Mouse (Mus musculus) myocyte (in vitro differentiated cells): ENCODE data around the gene Tmem123. TPM values are rescaled to one million over a fixed set of nuclear protein-coding genes. Genes with fewer than 3 reads are reported as not detected.

Experiments
- H3K27me3 ChIP-seq: one replicate; pipeline ENCODE4 v1.6.1; 2011; ENCODE audit not compliant: control insufficient read depth, insufficient read depth, insufficient read length
- H3K36me3 ChIP-seq: one replicate; pipeline ENCODE4 v1.6.1; 2011; ENCODE audit not compliant: control insufficient read depth, insufficient read depth
- H3K4me2 ChIP-seq: one replicate; pipeline ENCODE4 v1.6.1; 2011; ENCODE audit warnings: low read depth, control low read depth
- H3K4me3 ChIP-seq: one replicate; pipeline ENCODE4 v1.5.1; 2011; ENCODE audit warnings: mild to moderate bottlenecking, control low read depth, moderate library complexity
- H3K79me2 ChIP-seq: one replicate; pipeline ENCODE4 v1.6.1; 2011; ENCODE audit not compliant: control insufficient read depth, insufficient read depth
- H3ac ChIP-seq: one replicate; pipeline ENCODE4 v1.6.1; 2011; ENCODE audit not compliant: control insufficient read depth, insufficient read length
- CEBPB ChIP-seq: IDR thresholded peaks from 2 replicates; pipeline ENCODE4 v1.6.1; 2011; ENCODE audit warnings: mild to moderate bottlenecking, moderate library complexity; ENCODE audit not compliant: poor library complexity, insufficient read depth, severe bottlenecking
- E2F4 ChIP-seq: IDR thresholded peaks from one replicate; pipeline ENCODE4 v1.6.1; 2011; ENCODE audit warnings: mild to moderate bottlenecking, control low read depth, moderate library complexity; ENCODE audit not compliant: insufficient read depth
- MAX ChIP-seq: IDR thresholded peaks from one replicate; pipeline ENCODE4 v1.6.1; 2011; ENCODE audit warnings: low read depth, mild to moderate bottlenecking, control low read depth
- MYOD1 ChIP-seq, 3 experiments: IDR thresholded peaks; one replicate each; pipeline ENCODE4 v1.6.1; 2011; ENCODE audit warnings: control low read depth in 2 of 3, low read depth in 2 of 3, mild to moderate bottlenecking in 2 of 3, moderate library complexity in 1 of 3; ENCODE audit not compliant: insufficient read length in 2 of 3, control insufficient read depth in 1 of 3
- MYOG ChIP-seq, 3 experiments: IDR thresholded peaks; one replicate each; pipeline ENCODE4 v1.6.1; 2011; ENCODE audit warnings: control low read depth in 2 of 3, low read depth in 2 of 3, mild to moderate bottlenecking in 2 of 3; ENCODE audit not compliant: insufficient read length in 2 of 3, control insufficient read depth in 1 of 3, insufficient read depth in 1 of 3
- POLR2A ChIP-seq: IDR thresholded peaks from one replicate; pipeline ENCODE4 v1.6.1; 2011; ENCODE audit warnings: low read depth, mild to moderate bottlenecking, control low read depth, moderate library complexity; ENCODE audit not compliant: insufficient read length
- POLR2AphosphoS2 ChIP-seq: IDR thresholded peaks from one replicate; pipeline ENCODE4 v1.6.1; 2011; ENCODE audit warnings: low read depth, control low read depth; ENCODE audit not compliant: insufficient read length
- REST ChIP-seq: IDR thresholded peaks from one replicate; pipeline ENCODE4 v1.6.1; 2011; ENCODE audit warnings: mild to moderate bottlenecking, control low read depth, moderate library complexity; ENCODE audit not compliant: insufficient read depth, insufficient read length
- SRF ChIP-seq: IDR thresholded peaks from one replicate; pipeline ENCODE4 v1.6.1; 2011; ENCODE audit warnings: low read depth; ENCODE audit not compliant: control insufficient read depth, insufficient read length
- TCF12 ChIP-seq: IDR thresholded peaks from one replicate; pipeline ENCODE4 v1.6.1; 2011; ENCODE audit warnings: mild to moderate bottlenecking, control low read depth; ENCODE audit not compliant: poor library complexity, insufficient read depth, severe bottlenecking
- TCF3 ChIP-seq: IDR thresholded peaks from one replicate; pipeline ENCODE4 v1.6.1; 2011; ENCODE audit warnings: low read depth, control low read depth; ENCODE audit not compliant: insufficient read length
- USF1 ChIP-seq: IDR thresholded peaks from one replicate; pipeline ENCODE4 v1.6.1; 2011; ENCODE audit warnings: low read depth, mild to moderate bottlenecking, control low read depth, moderate library complexity
- polyA plus RNA-seq: library from polyadenylated mRNA; unstranded; fragments of >200 nt; fragmentation: generic; extraction: Trizol; gene quantifications from one replicate; pipeline ENCODE4 v1.2.1, GENCODE M21; 2012; ENCODE audit warnings: missing spikeins

Tmem123 gene
- polyA plus RNA-seq, 1 experiment, result 60.9 TPM

DNA sequence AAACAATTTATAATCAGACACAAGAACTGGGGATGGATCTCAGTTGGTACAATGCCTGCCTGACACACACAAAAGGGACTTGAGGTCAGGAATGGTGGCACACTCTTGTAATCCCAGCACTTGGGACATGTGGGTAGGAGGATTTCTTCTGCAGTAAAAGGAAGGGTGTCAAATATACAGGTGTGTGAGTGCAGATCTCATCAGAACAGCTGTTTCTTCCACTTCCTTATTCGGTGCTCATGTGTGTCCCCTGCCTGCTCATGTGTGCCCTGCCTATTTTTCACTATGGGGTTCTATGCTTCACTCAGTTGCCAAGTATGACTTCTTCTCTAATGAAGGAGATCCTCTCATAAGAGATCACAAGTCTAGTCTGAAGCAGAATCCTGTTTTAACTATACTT, 21.1 kb upstream of the Tmem123 start:
- TF ChIP-seq MAX (no peak), E2F4 (no peak), REST (no peak)

DNA sequence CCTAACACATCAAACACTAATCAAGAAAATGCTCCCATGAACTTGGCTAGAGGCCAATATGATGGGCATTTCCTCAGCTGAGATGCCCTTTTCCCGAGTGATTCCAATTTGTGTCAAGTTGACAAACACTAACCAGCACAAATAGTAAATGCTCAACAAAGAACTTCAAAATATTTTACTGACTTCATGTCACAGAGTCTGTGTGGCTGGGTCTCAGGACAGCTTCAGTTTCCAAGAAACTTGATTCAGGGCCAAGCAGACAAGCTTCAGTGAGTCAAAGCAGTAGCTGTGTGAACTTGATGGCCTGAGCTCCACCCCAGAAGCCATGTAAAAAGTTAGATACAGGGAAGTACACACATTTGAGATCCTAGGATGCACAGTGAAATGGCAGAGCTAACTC, 19.7 kb upstream of the Tmem123 start:
- TF ChIP-seq POLR2A, result no peak
- no peak for TF ChIP-seq USF1
- Histone ChIP-seq H3ac (no peak overlapping the region), H3K4me2 (no peak overlapping the region), H3K27me3 (no peaks in the 10 kb centered on the region), H3K79me2 (no peaks in the 10 kb centered on the region), H3K36me3 (no peaks in the 10 kb centered on the region), H3K4me3 (no peak overlapping the region)

More for the DNA sequence above, 21.1 kb upstream of the Tmem123 start:
- Histone ChIP-seq H3K4me2 (no peak overlapping the region), H3K36me3 (no peaks in the 10 kb centered on the region), H3K27me3 (no peaks in the 10 kb centered on the region), H3K79me2 (no peaks in the 10 kb centered on the region), H3ac (no peak overlapping the region), H3K4me3 (no peak overlapping the region)

- H3K4me2 ChIP-seq, result no peak overlapping the region
- no peak overlapping the region for H3K4me3 ChIP-seq
- TF ChIP-seq CEBPB (no peak), E2F4 (no peak), MYOG (IDR thresholded peaks at IDR 0.05; ENCODE audit: control insufficient read depth in 1 of 3, insufficient read depth in 1 of 3, insufficient read length in 2 of 3, low read depth in 2 of 3) (no peak), USF1 (no peak), SRF (no peak), POLR2AphosphoS2 (no peak), TCF12 (no peak), MAX (no peak)
- H3ac ChIP-seq, result no peak overlapping the region
- no peaks in the 10 kb centered on the region for H3K27me3 ChIP-seq
- H3K36me3 ChIP-seq, result no peaks in the 10 kb centered on the region
- H3K79me2 ChIP-seq, result no peaks in the 10 kb centered on the region
These were observed 15.0 kb upstream of the Tmem123 start for GRCm38 (mm10) chr9:7748881-7749280.

DNA sequence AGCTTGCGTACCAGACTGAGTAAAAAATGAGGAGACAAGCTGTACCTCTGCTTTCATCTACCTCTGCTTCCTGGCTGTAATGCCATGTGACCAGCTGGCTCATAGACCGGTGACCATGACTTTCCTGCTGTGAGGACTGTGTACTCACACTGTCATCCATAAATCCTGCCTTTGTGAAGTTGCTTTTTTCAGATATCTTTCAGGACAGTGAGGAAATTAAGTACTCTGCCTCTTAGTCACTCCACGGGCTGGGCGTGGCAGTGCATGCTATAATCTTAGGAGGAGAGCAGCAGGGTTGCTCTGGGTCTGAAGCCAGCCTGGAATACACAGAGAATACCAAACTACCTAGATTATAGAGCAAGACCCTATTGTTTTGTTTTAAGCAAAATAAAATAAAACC, 14.3 kb upstream of the Tmem123 start:
- TF ChIP-seq E2F4 (no peak), REST (no peak), CEBPB (no peak), POLR2A (no peak), MYOG (IDR thresholded peaks at IDR 0.05; ENCODE audit: control insufficient read depth in 1 of 3, insufficient read depth in 1 of 3, insufficient read length in 2 of 3, low read depth in 2 of 3) (no peak), USF1 (no peak), TCF3 (no peak), MAX (no peak), POLR2AphosphoS2 (no peak), TCF12 (no peak), MYOD1 (IDR thresholded peaks at IDR 0.05; ENCODE audit: control insufficient read depth in 1 of 3, insufficient read length in 2 of 3, low read depth in 2 of 3) (no peak), SRF (no peak)
- H3K4me2 ChIP-seq, result peak overlapping the region; percentile 27
- H3ac ChIP-seq, result no peak overlapping the region
- H3K36me3 ChIP-seq, result no peaks in the 10 kb centered on the region
- no peaks in the 10 kb centered on the region for H3K79me2 ChIP-seq
- H3K27me3 ChIP-seq, result no peaks in the 10 kb centered on the region
- no peak overlapping the region for H3K4me3 ChIP-seq

- Histone ChIP-seq H3ac (no peak overlapping the region), H3K4me2 (no peak overlapping the region), H3K79me2 (no peaks in the 10 kb centered on the region), H3K36me3 (no peaks in the 10 kb centered on the region), H3K4me3 (no peak overlapping the region), H3K27me3 (no peaks in the 10 kb centered on the region)
- no peak for TF ChIP-seq USF1
- no peak for TF ChIP-seq POLR2A
- TF ChIP-seq POLR2AphosphoS2, result no peak
- no peak for TF ChIP-seq CEBPB
- TF ChIP-seq E2F4, result no peak
- TF ChIP-seq REST, result no peak
- TF ChIP-seq TCF12, result no peak
- no peak for TF ChIP-seq MYOG (IDR thresholded peaks at IDR 0.05; ENCODE audit: control insufficient read depth in 1 of 3, insufficient read depth in 1 of 3, insufficient read length in 2 of 3, low read depth in 2 of 3)
- no peak for TF ChIP-seq TCF3
- TF ChIP-seq MAX, result no peak
- TF ChIP-seq SRF, result no peak
- TF ChIP-seq MYOD1 (IDR thresholded peaks at IDR 0.05; ENCODE audit: control insufficient read depth in 1 of 3, insufficient read length in 2 of 3, low read depth in 2 of 3), result no peak
These were observed 7.9 kb upstream of the Tmem123 start for GRCm38 (mm10) chr9:7755889-7756423.
